Mouse (Mus musculus) urinary bladder, postnatal 10 days (tissue): ENCODE results near the gene Tmem233.

Experiments used
- DNase-seq: peaks from one replicate; pipeline ENCODE4 v3.0.0; 2022; ENCODE audit warnings: low spot score

The Tmem233 gene

DNA sequence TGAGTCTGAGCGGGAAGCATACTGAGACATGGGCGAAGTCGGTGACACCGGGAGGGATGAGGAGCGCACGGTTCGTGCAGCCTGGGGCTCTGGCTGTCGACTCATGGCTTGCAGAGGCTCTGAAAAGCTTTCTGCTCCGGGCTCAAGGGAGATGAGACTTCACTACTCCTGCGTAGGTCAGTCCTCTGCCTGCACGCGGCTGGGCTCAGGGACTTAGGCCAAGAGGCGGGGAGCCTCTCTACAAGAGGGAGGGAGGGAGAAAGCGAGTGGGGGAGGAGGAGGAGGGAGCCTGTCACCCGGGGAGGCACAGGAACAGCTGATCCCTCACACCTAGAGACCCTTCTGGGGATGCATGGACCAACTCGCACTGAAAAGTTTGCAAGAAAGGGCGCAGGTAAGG, at the start of gene Tmem233:
TSS of gene Tmem233 (minus strand) at position 164 of the 400 bp plus-strand sequence.
- no peak for DNase-seq

DNA sequence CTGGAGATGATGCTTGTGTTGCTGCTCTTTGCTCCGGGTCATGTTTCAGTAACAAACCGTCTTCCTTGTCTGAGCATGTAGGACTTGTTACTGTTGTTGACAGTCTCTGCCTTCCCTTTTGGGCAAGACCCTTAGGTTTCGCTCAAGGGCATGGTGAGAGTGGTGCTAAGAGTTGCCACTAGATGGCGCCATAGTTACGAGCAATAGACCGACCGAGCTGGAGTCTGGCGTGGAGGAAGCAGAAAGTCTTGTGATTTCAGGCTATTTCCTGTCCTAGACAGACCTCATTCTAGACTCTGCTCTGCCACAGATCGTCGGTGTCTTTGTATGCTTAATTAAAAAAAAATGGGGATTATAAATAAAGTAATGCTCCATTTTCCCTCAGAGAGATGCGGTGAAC, 40.3 kb upstream of the Tmem233 start:
- no peak for DNase-seq

DNA sequence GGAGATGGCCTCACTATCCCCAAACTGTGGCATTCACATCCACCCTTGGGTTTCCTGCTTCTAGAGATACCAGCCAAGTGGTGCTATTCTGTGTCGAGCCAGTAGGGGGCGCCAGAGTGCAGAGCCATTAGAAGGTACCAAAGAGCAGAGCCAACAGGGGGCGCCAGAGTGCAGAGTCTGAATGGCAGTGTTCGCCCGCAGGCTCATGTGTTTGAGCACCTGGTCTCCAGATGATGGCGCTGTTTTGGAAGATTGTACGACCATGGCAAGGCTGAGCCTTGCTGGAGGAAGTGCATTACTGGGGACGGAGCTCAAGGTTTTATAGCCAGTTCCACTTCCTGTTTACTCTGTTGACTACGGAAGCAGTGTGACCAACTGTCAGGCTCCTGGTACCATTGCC, 33.5 kb upstream of the Tmem233 start:
- no peak for DNase-seq

DNA sequence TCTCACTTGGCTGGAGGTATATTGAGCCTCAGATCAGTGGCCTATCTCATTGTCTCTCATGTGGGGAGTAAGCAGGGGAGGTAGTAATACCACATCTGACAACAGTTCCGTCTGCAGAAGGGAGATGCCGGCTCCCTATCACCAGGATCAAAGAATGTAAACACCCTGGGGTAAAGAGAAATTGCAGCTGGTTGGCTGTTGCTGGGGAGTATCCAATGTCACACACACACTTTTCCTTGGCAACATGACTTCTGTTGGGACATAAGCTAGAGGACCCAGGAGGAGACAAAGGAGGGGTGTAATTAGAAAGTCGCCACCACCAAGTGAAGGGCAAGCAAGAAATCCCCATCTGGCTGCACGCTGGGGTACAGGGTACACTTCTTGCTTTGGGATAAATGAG, 33.1 kb upstream of the Tmem233 start:
- DNase-seq: no peak

DNA sequence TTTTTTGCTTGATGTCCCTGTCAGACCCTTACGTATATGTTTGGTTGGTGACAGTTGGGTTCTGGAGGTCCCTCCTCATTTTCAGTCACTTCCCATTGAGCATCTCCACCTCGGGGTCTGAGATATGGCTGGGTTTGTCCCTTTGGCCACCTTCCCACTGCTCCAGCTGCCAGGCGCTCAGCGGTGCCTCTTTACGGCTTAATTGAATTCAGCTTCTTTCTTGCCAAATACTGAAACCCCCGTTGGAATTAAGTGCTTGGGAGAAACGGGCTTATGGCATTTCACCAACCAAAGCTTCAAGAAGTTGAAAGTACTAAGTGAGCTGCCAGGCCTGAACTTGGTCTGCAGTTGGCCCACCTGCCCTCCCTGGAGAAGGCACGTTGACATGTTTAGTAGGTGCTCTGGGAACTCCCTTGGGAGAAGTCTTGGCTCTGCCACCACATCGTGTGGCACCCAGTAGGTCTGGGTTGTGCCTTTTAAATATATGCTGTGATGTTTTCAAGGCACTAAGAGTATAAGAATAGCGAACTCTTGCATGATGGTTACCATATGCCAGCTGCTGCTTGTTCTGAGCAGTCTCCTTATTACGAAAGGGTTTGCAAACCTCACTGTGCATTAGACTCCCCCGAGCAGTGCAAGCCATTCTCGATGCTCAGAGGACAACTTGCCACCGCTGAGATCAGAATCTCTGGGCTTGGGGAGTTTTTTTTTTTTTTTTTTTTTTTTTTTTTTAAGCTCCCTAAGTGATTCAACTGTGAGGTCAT, 32.2 kb upstream of the Tmem233 start:
- DNase-seq: no peak

DNA sequence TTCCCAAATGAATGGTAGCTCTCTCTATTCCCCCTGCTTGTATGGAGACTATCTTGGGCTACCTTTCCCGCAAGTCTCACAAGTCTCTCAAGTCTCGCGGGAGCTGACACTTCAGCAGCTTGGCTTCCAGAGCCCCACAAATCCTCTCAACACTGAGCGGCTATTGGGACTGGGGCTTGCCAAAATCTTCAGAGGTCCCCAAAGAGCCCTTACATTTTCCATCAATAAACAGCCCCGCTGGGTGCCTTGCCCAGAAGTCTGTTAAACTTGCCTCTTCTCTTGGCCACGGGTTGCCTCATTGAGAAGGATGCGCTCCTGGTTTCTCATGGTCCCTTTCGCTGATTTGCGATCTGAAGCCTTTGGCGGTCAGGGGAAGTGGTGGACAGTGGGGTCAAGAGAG, 25.6 kb upstream of the Tmem233 start:
- no peak for DNase-seq

DNA sequence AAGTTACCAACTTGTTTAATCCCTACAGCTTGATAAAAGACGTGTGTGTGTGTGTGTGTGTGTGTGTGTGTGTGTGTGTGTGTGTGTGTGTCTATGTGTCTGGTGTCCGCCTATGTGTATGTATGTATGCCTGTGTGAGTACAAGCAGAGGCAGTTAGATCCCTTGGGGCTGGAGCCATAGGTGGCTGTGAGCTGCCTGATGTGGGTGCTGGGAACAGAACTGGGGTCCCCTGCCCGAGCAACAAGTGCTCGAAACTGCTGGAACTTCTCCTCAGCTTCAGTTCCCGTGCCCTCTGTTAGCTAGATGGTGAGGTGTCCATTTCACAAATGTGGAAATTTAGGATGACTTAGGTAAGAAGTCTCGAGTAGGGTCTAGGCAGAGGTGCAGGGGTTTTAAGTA, 1.2 kb upstream of the Tmem233 start:
- no peak for DNase-seq

DNA sequence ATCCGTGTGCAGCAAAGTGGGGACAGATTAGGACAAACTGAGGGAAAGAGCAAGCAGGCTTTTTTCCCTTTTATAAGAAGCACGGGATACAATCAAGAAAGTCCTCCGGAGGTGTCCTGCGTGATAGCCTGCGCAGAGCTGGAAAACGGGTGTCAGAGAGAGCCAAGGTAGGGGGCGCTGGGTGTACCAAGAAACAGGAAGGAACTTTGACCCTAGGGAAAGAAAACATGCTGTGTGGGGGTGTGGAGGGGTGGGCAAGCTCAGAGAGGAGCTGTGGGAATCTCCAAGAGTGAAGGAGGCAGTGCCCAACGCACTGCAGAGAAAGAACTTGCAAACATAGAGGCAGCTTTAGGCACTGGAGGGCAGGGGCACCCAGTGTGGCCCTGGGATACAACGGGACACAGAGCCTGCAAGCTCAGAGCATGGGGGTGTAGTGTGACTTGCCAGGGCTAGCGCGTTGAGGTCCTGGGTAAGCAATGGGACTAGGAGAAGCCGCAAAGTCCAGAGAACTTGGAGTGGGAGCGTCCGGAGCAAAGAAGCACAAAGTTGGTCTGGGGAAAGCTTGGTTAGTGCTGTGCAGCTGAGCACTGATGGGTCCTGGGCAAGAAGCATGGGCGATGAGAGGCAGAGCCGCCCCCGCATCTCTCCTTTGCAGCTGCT, 673 bp downstream of the Tmem233 start:
- no peak for DNase-seq

DNA sequence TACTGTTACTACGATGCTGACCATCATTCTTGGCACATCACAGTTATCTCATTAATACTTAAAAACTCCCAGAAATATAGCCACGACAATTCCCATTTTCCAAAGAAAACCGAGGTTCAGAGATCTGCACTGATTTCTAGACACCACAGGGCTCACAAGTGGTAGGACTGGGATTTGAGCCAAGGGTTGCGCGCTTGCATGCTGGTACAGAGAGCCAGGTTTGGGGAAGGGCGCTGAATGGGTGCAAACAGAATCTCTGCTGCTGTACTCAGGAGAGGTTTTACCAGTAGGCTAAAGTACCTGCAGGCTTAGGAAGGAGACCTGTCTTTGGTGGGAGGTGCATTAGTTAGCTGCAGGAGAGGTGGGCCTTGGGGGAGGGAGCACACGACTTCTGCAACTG, 1.4 kb downstream of the Tmem233 start:
- DNase-seq: no peak

DNA sequence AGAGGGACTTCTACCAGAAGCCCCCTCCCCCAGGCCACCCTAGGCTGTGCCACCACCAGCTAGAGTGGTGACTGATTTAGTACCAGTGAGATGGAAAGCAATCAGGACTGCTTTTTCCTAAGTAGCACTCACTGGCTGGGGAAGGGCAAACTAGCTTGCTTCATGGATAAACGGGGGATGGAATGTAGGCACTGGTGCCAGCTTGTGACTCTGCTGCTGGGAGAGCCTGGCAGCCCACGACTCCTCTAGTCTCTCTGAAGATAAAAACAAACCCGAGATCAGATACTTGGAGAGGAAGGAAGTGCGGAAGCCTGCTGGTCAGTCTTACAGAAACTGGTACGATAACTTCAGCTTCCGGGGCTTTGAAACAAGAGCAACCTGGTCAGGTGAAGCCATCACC, 2.3 kb downstream of the Tmem233 start:
- DNase-seq: no peak

DNA sequence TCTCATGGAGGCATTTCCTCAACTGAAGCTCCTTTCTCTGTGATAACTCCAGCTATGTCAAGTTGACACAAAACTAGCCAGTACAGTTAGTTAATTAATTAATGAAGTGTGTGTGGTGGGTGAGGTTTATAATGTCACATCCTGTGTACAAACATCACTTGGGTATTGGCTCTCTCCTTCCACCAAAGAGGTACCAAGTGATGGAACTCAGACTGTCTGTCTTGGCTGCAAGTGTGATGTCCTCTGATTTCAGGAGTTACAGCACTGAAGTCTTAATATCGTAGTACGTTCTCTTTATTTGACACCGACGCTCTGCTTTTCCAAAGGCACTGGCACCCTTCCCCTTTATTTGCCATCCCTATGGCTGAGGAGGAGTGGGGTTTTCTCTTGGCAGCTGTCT, 13.4 kb downstream of the Tmem233 start:
- no peak for DNase-seq

DNA sequence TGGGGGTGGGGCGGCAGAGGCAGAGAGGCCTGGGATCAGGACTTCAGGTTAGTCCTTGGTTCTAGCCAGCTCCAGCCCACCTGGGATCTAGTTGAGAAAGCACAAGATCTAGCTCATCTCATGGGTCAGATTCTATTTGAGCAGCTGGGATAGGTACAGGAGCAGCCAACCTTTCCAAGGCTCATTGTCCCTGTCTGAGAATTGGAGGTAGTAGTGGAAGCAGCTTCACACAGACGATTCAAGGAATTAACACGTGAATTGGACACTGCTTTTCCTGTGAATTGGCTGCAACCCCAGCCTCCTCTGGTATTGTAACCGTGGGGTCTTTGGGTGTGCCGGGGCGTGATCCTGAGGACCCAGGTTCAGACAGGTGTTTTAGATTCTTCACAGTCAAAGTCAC, 30.2 kb downstream of the Tmem233 start:
- DNase-seq: no peak

DNA sequence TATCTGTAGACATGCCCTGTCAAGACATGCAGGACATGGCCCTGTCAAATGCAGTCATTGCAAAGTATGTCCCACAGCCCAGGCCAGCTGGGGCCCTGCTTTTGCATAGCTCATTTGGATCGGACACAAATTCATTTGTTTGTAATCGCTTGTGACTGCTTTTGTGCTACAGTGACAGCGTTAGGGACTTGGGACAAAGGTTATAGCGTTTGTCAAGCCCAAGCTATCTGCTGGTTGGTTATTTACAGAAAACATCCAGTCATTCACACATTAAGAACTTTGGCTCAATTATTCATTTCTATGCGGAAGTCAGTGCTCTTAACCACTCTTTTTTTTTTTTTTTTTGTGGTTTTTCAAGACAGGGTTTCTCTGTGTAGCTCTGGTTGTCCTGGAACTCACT, 30.9 kb downstream of the Tmem233 start:
- DNase-seq: no peak

DNA sequence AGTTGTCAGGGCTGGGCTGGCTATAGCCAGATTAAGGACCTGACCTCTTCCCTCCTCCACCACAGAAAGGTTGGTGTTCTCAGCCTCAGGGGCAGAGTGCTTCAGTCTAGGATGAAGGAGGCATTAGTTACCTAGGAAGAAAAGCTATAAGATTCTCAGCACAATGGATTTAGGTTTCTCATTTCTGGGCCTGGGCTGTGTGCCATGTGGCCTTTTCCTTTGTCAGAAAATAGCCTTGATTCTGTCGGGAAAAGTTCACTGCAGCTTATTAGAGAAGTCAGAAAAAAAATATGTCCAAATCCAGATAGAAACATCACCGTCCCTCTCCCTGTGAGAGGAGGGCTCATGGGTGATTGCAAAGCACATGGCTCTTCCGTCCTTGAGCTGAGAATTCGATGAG, 33.2 kb downstream of the Tmem233 start:
- no peak for DNase-seq

DNA sequence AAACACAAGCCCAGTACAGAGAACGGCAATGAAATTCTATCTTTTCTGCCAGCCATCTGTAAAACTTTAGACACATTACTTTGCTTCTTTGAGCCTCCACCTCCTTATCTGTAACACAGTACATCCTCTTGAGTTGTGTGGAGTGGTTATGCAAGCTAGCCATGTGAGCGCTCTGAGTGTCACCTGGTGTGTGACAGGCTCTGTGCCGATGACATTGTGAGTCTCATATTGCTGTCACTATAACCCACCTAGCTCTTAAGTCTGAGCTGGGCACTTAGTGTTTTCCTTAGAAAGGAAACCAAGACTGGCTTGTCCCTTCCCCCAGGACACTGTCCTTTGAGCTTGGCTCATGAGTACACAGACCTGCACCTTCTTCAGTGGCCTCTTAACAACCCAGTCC, 34.7 kb downstream of the Tmem233 start:
- DNase-seq: no peak

DNA sequence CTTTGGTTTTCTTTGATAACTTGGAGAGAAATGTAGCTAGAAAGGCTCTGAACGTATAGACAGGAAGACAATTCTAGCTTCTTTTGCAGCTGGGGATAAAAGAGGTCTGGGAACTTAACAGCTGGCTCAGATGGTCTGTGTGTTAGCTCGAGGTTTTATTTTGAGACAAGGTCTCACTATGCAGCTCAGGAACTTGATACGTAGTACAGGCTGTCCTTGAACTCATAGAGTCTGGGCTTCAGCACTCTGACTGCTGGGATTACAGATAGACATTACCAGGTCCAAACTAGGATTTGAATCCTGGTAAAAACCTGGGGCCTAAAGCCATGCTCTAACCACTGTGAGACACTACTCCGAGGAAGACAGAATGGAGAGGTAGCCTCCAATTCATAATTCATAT, 36.8 kb downstream of the Tmem233 start:
- no peak for DNase-seq

DNA sequence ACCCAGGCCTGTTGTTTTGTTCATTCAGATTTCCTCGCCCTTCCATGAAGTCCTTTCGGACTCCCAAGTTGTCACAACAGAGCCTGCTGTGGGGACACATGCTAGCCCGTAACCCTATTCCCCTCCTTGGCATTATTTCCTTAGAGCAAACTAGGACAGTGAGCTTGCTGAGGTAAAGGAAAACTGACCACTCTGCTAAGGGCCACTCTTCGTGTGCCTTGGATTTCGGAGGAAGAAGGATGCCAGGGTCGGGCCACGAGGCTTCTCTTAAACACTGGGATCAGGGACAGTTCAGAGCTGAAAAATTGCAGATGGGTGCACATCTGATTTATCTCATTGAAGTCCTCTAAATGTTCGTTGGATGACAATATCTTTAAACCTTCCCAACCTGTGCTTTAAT, 37.5 kb downstream of the Tmem233 start:
- DNase-seq: no peak

DNA sequence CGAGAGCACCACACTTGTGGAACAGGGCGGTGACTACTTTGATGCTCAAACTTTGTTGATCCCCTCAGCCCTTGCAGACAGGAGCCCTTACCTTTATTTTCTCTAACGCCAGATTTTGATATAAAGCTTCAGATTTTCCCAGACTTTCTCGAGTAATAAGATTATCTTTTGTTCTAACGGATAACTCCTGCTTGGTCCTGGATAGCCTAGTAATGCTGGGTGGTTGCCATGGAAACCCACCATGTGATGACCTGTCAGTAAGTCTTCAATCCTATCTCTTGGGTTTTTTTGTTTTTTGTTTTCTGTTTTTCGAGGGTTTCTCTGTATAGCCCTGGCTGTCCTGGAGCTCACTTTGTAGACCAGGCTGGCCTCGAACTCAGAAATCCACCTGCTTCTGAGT, 40.8 kb downstream of the Tmem233 start:
- no peak for DNase-seq

DNA sequence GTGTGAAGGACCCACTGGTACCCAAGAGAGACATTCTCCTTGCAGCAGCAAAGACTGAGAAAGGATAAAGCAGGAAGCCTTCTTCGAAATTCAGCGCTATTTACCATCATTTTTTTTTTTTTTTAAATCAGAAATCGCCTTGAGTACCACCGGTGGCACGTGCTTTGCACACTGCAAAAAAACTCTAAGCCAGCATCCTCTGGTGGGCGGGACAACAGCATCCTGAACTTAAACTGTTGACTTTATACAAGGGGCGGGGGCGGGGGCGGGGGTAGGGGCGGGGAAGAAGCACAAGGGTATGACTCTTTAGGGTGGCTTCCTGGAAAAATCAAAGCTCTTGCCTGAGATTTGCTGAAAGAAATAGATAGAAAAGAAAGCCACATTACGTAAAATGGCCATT, 43.3 kb downstream of the Tmem233 start:
- DNase-seq: no peak

DNA sequence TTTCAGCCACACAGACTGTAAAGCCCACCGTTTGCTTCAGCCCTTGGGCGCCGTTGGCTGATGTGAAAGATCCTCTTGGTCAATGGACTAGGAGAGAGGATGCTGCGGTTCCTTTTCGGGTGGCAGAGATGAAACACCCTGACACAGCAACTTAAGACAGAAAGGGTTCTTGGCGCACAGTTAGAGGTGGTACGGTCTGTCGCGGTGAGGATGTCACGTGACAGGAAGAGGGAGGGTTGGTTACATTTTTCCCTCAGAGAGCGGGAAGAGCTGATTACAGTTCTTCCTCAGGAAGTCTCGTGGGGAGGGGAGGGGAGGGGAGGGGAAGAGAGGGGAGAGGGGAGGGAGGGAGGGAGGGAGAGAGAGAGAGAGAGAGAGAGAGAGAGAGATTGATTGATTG, 45.3 kb downstream of the Tmem233 start:
- no peak for DNase-seq

DNA sequence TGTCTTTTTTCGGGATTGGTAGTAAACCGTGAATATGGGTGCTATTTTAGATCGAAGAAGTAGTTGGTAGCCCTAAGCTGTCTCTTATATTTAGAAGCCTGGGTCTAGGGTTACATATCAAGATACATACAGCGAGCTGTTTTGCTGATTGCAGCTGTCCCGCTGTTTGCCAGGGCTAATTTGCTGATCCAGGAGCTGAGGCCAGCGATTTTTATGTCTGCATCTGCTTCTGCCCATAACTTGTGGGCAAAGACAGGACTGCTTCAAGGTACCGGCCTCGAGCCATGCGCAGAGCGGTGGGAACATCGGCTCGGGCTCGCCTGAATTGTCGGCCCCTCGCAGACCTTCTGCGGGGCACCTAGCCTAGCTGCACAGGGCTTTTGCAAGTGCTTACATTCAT, 46.6 kb downstream of the Tmem233 start:
- DNase-seq: no peak

DNA sequence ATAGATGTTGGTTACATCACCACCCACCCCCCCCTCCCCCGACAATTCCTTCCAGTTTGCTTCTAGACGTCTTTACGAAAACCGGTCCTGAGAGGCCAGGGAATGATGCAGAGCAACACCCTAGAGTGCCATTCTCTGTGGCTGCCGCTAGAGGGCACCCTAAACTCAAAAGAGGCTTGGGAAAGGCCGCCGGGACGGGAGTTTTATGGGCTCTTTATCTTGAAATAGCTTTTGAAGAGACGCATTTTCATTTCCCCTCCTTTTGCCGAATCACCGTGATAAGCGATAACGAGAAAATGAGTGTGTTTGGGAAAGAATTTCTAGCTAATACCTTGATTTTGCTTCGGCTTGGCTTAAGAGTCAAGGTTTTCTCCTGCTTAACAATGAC, 51.9 kb downstream of the Tmem233 start:
- DNase-seq: peak; percentile 40

DNA sequence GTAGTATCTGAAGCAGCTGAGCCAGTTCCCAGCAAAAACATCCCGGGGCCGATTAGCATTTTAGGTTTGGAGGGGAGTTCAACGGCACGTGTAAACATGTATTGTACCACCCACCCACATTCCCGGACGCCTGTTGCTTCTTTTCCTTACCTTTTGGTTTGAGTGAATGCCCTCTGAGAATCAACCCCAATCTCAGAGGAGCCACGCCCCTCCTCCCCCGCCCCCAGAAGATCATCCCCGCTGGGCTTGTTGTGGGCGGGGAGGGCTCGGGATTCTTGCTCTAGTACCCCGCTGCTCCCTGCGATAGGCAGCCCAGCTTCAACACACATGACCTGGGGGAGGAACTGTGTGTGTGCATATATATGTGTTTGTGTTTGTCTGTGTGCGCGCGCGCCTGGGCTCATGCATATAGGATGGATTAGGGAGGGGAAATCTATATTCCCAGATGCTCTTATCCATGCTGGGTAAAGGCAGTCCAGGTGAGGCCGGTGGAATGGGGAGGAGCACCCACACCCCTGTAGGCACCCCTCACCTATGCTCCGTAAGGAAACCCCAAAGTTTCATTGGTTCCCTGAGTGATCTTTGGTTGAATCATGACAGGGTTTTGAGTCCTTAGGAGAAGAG, 52.4 kb downstream of the Tmem233 start:
- no peak for DNase-seq

DNA sequence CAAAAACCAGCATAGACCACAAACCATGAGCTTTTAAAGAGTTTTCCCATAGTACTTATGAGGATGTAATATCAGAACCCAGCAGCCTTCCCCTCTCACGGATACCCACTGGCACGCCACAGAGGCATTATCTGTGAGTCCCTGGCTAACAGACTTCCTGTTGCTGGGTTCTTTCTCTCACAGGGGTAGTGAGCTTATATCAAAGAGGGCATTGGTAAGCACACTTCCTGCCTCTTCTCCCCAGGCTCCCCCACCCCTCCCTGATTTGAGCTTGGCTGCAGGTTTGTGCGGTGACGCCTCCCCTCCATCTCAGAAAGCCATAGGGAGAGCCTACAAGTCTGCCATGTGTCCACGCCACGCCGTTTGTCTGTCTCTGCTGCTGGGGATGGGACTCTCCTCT, 54.0 kb downstream of the Tmem233 start:
- DNase-seq: no peak
